Mouse (Mus musculus) left cerebral cortex, adult 6 months (tissue): ENCODE measurements around the gene Ccr6. TPM values are rescaled to one million over a fixed set of nuclear protein-coding genes. Genes with fewer than 3 reads are reported as not detected.

Experiments used
- long read RNA-seq, 2 experiments: library from polyadenylated mRNA; unstranded; transcript quantifications; one replicate each; pipeline ENCODE4 v2.0.0; 2019 to 2020
- polyA plus RNA-seq: library from polyadenylated mRNA; unstranded; fragments of <200 nt; fragmentation: Nextera tagmentation; gene quantifications from 2 replicates; pipeline ENCODE4 v1.2.3, GENCODE M21; 2021

The Ccr6 gene
- 0.17 and 0.38 TPM in 2 replicates for polyA plus RNA-seq
- long read RNA-seq, experiment 1: 0 reads
- long read RNA-seq, experiment 2, partial matches to known transcripts: 0 of 1 reads
- long read RNA-seq, experiment 2, other reads (novel, unspliced or antisense): 0 of 1 reads

DNA sequence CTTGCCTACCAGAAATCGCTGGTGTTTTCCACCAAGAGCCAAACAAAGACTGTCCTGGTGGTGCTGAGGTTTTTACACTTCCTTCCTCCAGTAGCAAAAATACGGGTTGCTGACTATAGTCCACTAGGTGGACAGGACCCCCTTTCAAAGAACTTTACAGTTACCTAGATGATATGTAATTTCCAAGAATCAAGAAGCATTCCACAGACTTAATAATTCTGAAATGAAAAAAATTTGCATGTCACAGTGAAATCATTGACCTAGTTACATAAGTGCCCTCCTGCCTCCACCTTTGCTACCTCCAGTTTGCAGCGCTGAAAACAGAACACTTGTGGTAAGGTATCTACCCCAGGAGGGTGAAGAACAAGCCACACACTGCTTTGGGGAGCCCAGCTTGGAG, at the start of gene Ccr6:
Gene Ccr6, plus strand, starts transcription at position 301 of the 400 bp plus-strand sequence.

DNA sequence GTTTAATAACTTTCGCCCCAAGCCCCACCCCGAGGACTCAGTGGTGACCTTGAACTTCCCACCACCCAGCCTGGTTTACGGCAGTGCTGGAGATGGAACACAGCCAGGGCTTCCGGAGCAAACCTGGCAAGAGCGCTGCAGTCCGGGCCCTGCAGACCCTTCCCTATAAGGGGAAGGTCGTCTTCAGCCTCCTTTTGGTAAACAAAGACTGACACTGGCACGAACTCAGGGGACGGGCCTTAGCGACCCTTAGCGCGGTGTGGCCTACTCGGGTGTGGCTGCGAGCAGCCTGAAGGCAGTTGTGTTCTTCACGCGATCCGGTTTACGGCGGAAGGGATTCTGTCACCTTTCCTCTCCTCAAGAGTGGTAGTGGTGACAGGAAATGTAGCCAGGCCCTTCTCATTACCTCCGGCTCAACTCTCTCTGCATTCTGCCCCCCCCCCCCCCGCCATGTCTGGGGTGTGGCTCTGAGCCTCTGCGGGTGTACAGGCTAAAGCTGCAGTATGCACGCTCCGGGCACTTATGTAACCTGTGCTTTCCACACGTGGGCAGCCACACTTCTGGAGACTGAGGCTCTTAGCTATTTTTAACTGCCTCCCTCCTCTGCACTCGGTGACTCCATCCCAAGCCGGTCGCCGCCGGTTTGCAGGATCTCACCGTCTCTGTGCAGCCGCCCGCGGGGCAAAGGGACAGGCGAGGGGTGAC, 47.1 kb downstream of the Ccr6 start, which contains the start of gene Mpc1:
Gene Mpc1, plus strand, starts transcription at position 84 of the 705 bp plus-strand sequence.

Other genes starting within 250 kb of the Ccr6 start
- gene Gm49673, start 88.3 kb upstream of the Ccr6 start, polyA plus RNA-seq: 0.34 and 0.69 TPM in 2 replicates
- 18.6 and 20.1 TPM in 2 replicates for gene Rnaset2a, start 87.9 kb upstream of the Ccr6 start, polyA plus RNA-seq
- 8.1 and 8.5 TPM in 2 replicates for gene Fgfr1op, start 70.5 kb upstream of the Ccr6 start, polyA plus RNA-seq
- 657 and 854 TPM in 2 replicates for gene Mpc1, start 46.9 kb downstream of the Ccr6 start, polyA plus RNA-seq
- 174 and 188 TPM in 2 replicates for gene Sft2d1, start 75.1 kb downstream of the Ccr6 start, polyA plus RNA-seq
- 7.5 and 15.2 TPM in 2 replicates for gene Prr18, start 101.4 kb downstream of the Ccr6 start, polyA plus RNA-seq
- gene T2, start 119.9 kb downstream of the Ccr6 start, polyA plus RNA-seq: 0.29 and 0.76 TPM in 2 replicates
- gene T, start 198.4 kb downstream of the Ccr6 start, polyA plus RNA-seq: not detected in 2 replicates